11 mouse cellular contexts compared by ENCODE assay signal in genomic region chr13:47707961-47708609, GRCm38 (mm10).
DNase-seq lines count a peak whose midpoint lies in the region; ATAC-seq and TF ChIP-seq lines count a peak whose summit lies in the region.
"Had no signal": no experiment of that assay in that cellular context is flagged by ENCODE, and none has a peak within 500 bp of the region (broad histone marks: within the 10 kb centered on the region; RNA-seq: fewer than 3 reads in every experiment).

No protein-coding gene starts in this region.

- 0 out of 2 replicates have a peak overlapping the region, but pooled peaks have one; percentile 13 for H3K4me2 ChIP-seq in forebrain, embryonic 15.5 days (replicated peaks)
- no peak overlapping the region for H3K4me2 ChIP-seq in forebrain, embryonic 13.5 days
- no peak overlapping the region for H3K4me2 ChIP-seq in midbrain, postnatal 0 days (ENCODE audit: low read depth, low read length, poor library complexity, severe bottlenecking)

- no peaks in the 10 kb centered on the region for H3K36me3 ChIP-seq in forebrain, embryonic 15.5 days
- no peaks in the 10 kb centered on the region for H3K36me3 ChIP-seq in forebrain, embryonic 13.5 days (ENCODE audit: poor library complexity, severe bottlenecking)
- no peaks in the 10 kb centered on the region for H3K36me3 ChIP-seq in midbrain, postnatal 0 days (ENCODE audit: insufficient read depth, low read length)

- peak; percentile 8 to 11 for DNase-seq in cerebellum, postnatal 36 days
- peak; percentile 22 for DNase-seq in layer of hippocampus, adult 9-10 months (ENCODE audit: low spot score)
- peak; percentile 83 for DNase-seq in midbrain, postnatal 0 days (ENCODE audit: low spot score)
- no peak for DNase-seq in spleen, postnatal 36 days (ENCODE audit: low spot score in 2 of 2)
- DNase-seq in gastrocnemius, postnatal 25 days = no peak
- DNase-seq in kidney, postnatal 14 days = no peak
- DNase-seq: kidney, postnatal 36 days had no signal

- H3K27me3 ChIP-seq in forebrain, embryonic 15.5 days = no peaks in the 10 kb centered on the region
- H3K27me3 ChIP-seq in forebrain, embryonic 13.5 days = no peaks in the 10 kb centered on the region
- no peaks in the 10 kb centered on the region for H3K27me3 ChIP-seq in midbrain, postnatal 0 days (ENCODE audit: insufficient read depth, low read length)

- H3K9ac ChIP-seq in forebrain, embryonic 15.5 days (replicated peaks) = no peak overlapping the region
- H3K9ac ChIP-seq in forebrain, embryonic 13.5 days = no peak overlapping the region
- H3K9ac ChIP-seq in midbrain, postnatal 0 days (replicated peaks; ENCODE audit: low read length, poor library complexity, severe bottlenecking) = no peak overlapping the region

- no peaks in the 10 kb centered on the region for H3K9me3 ChIP-seq in forebrain, embryonic 15.5 days
- H3K9me3 ChIP-seq in forebrain, embryonic 13.5 days (replicated peaks) = no peaks in the 10 kb centered on the region
- no peaks in the 10 kb centered on the region for H3K9me3 ChIP-seq in midbrain, postnatal 0 days (ENCODE audit: low read length)

- peaks cover 4% of the 10 kb centered on the region; the same call in 1 of the 2 replicates for H3K4me1 ChIP-seq in forebrain, embryonic 15.5 days
- peaks cover 4% of the 10 kb centered on the region; the same call in 1 of the 2 replicates for H3K4me1 ChIP-seq in forebrain, embryonic 13.5 days
- H3K4me1 ChIP-seq in midbrain, postnatal 0 days (ENCODE audit: insufficient read depth, low read length) = no peaks in the 10 kb centered on the region

- no peak for TF ChIP-seq CTCF in midbrain, postnatal 0 days (IDR thresholded peaks at IDR 0.05)

- no peak overlapping the region for H3K4me3 ChIP-seq in forebrain, embryonic 15.5 days
- no peak overlapping the region for H3K4me3 ChIP-seq in forebrain, embryonic 13.5 days
- H3K4me3 ChIP-seq in midbrain, postnatal 0 days (ENCODE audit: low read depth, low read length) = no peak overlapping the region
- H3K4me3 ChIP-seq: heart, adult 2 months had no signal

- H3K27ac ChIP-seq in forebrain, embryonic 15.5 days (replicated peaks) = 0 out of 2 replicates have a peak overlapping the region, but pooled peaks have one; percentile 35
- H3K27ac ChIP-seq in forebrain, embryonic 13.5 days = no peak overlapping the region
- H3K27ac ChIP-seq in midbrain, postnatal 0 days (ENCODE audit: low read depth, low read length) = no peak overlapping the region
- H3K27ac ChIP-seq: heart, adult 2 months; macrophage had no signal

- 41% methylated on average over 18 of the region's 18 CpGs for WGBS in forebrain, embryonic 15.5 days
- 56% methylated on average over 18 of the region's 18 CpGs for WGBS in forebrain, embryonic 13.5 days
- 43% methylated on average over 18 of the region's 18 CpGs for WGBS in midbrain, postnatal 0 days

- ATAC-seq in forebrain, embryonic 15.5 days (replicated peaks) = 0 out of 2 replicates have a peak, but pooled peaks have one; percentile 53
- ATAC-seq in forebrain, embryonic 13.5 days = no peak
- peak; percentile 58 for ATAC-seq in midbrain, postnatal 0 days (ENCODE audit: low FRiP score)

Comparison
In these comparisons a context has a peak if more than half of its experiments do, and no peak if none do; other contexts are left out.
1. DNase-seq: peak in cerebellum, postnatal 36 days (2 of 2), layer of hippocampus, adult 9-10 months (single experiment) and midbrain, postnatal 0 days (single experiment); none in spleen, postnatal 36 days (0 of 2), gastrocnemius, postnatal 25 days (single experiment) and kidney, postnatal 14 days (single experiment).